Mouse (Mus musculus) lung, postnatal 0 days (tissue): ENCODE measurements around the gene D430042O09Rik. TPM values are rescaled to one million over a fixed set of nuclear protein-coding genes. Genes with fewer than 3 reads are reported as not detected.

Experiments used
- ATAC-seq: fragments of 200-750 bp; cut with Nextera tagmentation; 2 replicates; pipeline ENCODE4 v1.8.0; 2017; ENCODE audit warnings: moderate library complexity
- DNase-seq: peaks from one replicate; pipeline ENCODE4 v3.0.0-alpha.2; 2016; ENCODE audit warnings: low spot score
- H3K27ac ChIP-seq: fragments of 300-500 bp; sonication (generic); 2 replicates; pipeline ENCODE4 v1.5.1; 2014; ENCODE audit warnings: antibody characterized with exemption, mild to moderate bottlenecking, low read length, mixed read lengths
- H3K27me3 ChIP-seq: fragments of 300-500 bp; sonication (generic); replicated peaks from 2 replicates; pipeline ENCODE4 v1.6.1; 2014; ENCODE audit warnings: low read length, mixed read lengths; ENCODE audit not compliant: insufficient read depth
- H3K36me3 ChIP-seq: fragments of 300-500 bp; sonication (generic); 2 replicates; pipeline ENCODE4 v1.6.1; 2014; ENCODE audit warnings: low read length, mixed read lengths; ENCODE audit not compliant: insufficient read depth
- H3K4me1 ChIP-seq: fragments of 300-500 bp; sonication (generic); 2 replicates; pipeline ENCODE4 v1.6.1; 2014; ENCODE audit warnings: antibody characterized with exemption, low read depth, low read length, mixed read lengths; ENCODE audit not compliant: insufficient read depth
- H3K4me2 ChIP-seq: fragments of 300-500 bp; sonication (generic); replicated peaks from 2 replicates; pipeline ENCODE4 v1.6.1; 2014; ENCODE audit warnings: low read depth, mild to moderate bottlenecking, low read length, moderate library complexity, mixed read lengths
- H3K4me3 ChIP-seq: fragments of 300-500 bp; sonication (generic); 2 replicates; pipeline ENCODE4 v1.5.1; 2014; ENCODE audit warnings: low read depth, low read length
- H3K9ac ChIP-seq: fragments of 300-500 bp; sonication (generic); replicated peaks from 2 replicates; pipeline ENCODE4 v1.6.1; 2014; ENCODE audit warnings: low read depth, mild to moderate bottlenecking
- H3K9me3 ChIP-seq: fragments of 300-500 bp; sonication (generic); 2 replicates; pipeline ENCODE4 v1.6.1; 2016; ENCODE audit warnings: low read length, mixed read lengths
- CTCF ChIP-seq: IDR thresholded peaks from 2 replicates; pipeline ENCODE4 v1.5.1; 2016; ENCODE audit warnings: antibody characterized with exemption, mild to moderate bottlenecking
- EP300 ChIP-seq: IDR thresholded peaks from 2 replicates; pipeline ENCODE4 v1.6.1; 2016; ENCODE audit warnings: antibody characterized with exemption, mild to moderate bottlenecking, control low read depth
- WGBS: fragments of 180-500 bp; shearing (Covaris S2); extraction: QIAGEN DNeasy Blood & Tissue Kit; methylation state at CpG from one replicate; pipeline ENCODE4 v1.1.7; 2014; 5-methylcytosine and 5-hydroxymethylcytosine counted together
- polyA plus RNA-seq: library from polyadenylated mRNA; unstranded; fragments of >200 nt; fragmentation: Nextera tagmentation; extraction: Ambion mirVana; gene quantifications from 2 replicates; pipeline ENCODE4 v1.2.1, GENCODE M21; 2015

D430042O09Rik gene
- polyA plus RNA-seq, 1 experiment from 2014 or later, result 5.8 TPM

DNA sequence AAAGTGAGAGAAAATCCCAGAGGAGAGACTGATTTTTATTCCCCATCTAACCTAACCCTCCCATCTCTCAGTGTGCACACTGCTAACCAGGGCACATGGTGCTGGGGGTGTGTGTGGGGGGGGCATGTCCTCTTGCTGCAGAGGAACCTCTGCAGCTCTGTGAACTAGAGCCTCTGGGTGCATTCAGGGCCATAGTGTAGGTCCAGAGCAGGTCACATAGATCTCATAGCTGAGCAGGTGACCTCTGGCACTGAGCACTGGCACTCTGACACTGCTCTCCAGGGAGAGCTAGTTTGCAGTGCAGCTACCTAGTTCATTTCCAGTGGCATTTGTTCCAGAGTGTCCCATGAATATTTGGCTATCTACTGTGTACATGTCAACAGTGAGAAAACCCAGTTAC, 24.0 kb downstream of the D430042O09Rik start:
- no peak overlapping the region for H3K9ac ChIP-seq
- ATAC-seq (no peak), DNase-seq (no peak)
- no peaks in the 10 kb centered on the region for H3K27me3 ChIP-seq
- no peak overlapping the region for H3K27ac ChIP-seq
- no peaks in the 10 kb centered on the region for H3K36me3 ChIP-seq
- H3K4me2 ChIP-seq, result no peak overlapping the region
- no peaks in the 10 kb centered on the region for H3K9me3 ChIP-seq
- no peak overlapping the region for H3K4me3 ChIP-seq
- no peaks in the 10 kb centered on the region for H3K4me1 ChIP-seq
- TF ChIP-seq CTCF (no peak), EP300 (no peak)

DNA sequence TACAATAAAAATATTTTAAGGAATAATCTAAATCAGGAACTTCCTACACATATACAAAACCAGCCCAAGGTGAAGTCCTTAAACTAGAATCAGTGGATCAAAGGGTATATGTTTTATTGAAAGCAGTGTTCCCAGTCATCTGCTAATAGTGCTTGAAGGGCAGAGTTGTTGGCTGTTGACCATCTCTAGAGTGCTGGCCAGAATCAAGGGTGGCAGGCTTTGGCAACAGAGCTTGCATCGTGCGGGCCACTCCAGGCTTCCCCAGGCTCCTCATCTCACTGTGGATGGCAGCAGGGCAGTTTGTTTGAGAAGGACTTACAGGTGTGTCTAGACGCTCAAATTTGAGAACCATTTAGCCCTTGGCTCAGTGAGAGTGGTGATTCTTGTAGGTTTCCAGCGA, 26.1 kb downstream of the D430042O09Rik start:
- Histone ChIP-seq H3K9me3 (no peaks in the 10 kb centered on the region), H3K4me3 (no peak overlapping the region), H3K27ac (no peak overlapping the region), H3K4me2 (no peak overlapping the region), H3K9ac (no peak overlapping the region), H3K36me3 (no peaks in the 10 kb centered on the region), H3K4me1 (no peaks in the 10 kb centered on the region), H3K27me3 (no peaks in the 10 kb centered on the region)
- ATAC-seq (no peak), DNase-seq (no peak)
- 71% methylated on average over 4 of the region's 4 CpGs for WGBS
- TF ChIP-seq EP300 (no peak), CTCF (no peak)

DNA sequence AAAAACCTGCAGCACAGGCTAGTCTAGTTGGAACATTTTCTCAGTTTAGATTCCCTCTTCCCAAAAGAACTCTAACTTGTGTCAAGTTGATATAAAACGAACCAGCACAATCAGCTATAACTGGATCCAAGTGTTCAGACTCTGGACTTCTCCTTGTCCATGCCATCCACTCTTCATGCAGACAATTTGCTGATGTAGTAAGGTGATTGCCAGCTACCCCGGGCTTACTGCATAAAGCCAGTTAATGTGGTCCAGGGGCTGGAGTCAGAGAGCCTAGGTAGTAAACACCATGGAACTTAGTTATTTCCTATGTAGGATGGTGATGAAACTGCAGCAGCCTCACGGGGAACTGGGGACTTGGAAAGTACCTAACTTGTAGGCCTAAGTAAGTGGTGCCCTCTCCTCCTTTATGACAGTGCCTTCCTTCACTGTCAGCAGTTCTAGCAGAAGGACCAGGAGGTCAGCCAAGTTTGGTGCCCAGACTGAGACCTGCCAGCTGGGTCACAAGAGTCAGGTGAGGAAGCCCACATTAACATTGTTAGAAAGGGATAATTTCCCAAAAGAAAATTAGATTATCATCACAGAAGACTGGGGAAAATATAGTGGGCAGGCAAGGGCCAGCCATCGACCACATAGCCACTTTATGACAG, 28.8 kb downstream of the D430042O09Rik start:
- Histone ChIP-seq H3K4me3 (no peak overlapping the region), H3K9me3 (no peaks in the 10 kb centered on the region), H3K4me2 (no peak overlapping the region), H3K27ac (no peak overlapping the region), H3K9ac (no peak overlapping the region), H3K27me3 (no peaks in the 10 kb centered on the region), H3K36me3 (no peaks in the 10 kb centered on the region), H3K4me1 (peaks cover 3% of the 10 kb centered on the region; the same call in 1 of the 2 replicates)
- 79% methylated on average over 4 of the region's 4 CpGs for WGBS
- DNase-seq (no peak), ATAC-seq (no peak)
- no peak for TF ChIP-seq EP300
- no peak for TF ChIP-seq CTCF

DNA sequence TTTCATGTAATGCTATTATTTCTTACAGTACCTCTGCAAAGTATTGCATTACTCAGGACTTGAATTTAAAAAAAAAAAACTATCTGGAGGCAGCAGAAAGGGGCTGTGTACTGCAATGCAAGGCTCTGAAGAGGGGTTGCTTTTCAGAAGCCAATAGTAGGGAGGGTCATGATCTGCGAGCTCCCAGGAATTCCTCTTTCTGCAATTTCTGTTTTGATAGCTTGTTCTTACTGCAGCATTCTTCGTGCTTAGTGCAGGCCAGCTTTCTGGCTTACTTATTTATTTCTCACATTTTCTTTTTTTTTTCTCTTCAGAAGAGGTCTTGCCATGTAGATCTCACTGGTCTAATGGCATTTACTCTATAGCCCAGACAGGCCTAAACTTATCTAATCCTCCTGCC, 32.8 kb downstream of the D430042O09Rik start:
- ATAC-seq (peak; percentile 37), DNase-seq (peak; percentile 58)
- Histone ChIP-seq H3K36me3 (no peaks in the 10 kb centered on the region), H3K27me3 (no peaks in the 10 kb centered on the region), H3K9me3 (no peaks in the 10 kb centered on the region), H3K27ac (peak overlapping the region; percentile 77), H3K4me2 (no peak overlapping the region), H3K4me1 (peaks cover 3% of the 10 kb centered on the region; the same call in 1 of the 2 replicates), H3K4me3 (no peak overlapping the region), H3K9ac (no peak overlapping the region)
- WGBS, result 47% methylated on average over 2 of the region's 2 CpGs
- TF ChIP-seq EP300 (no peak), CTCF (no peak)

DNA sequence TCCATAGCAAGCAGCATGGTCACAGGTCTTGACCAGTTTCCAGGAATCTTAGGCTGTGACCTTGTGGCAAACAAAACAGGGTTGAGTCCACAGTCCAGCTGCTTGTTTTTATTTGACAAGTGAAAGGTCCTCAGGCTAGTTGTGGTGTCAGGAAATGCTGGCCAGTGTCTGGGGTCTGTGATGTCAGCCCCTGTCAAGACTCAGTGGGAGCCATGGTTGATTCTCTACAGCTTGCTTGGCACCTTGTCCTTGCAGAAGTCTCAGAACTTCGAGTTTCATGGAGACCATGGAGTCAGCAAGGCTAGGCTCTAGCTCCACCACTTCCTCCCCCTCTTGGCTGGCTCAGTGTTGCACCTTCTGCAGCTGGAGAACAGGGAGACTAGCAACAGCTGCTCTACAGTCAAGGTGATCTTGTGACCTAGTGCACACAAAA, 33.6 kb downstream of the D430042O09Rik start:
- no peak overlapping the region for H3K4me2 ChIP-seq
- TF ChIP-seq EP300, result peak; percentile 53
- no peak for TF ChIP-seq CTCF
- H3K9me3 ChIP-seq, result no peaks in the 10 kb centered on the region
- WGBS, result 29% methylated on average over 1 of the region's 1 CpGs
- H3K36me3 ChIP-seq, result no peaks in the 10 kb centered on the region
- H3K27me3 ChIP-seq, result no peaks in the 10 kb centered on the region
- peak overlapping the region; percentile 77 for H3K27ac ChIP-seq
- ATAC-seq (peak; percentile 90), DNase-seq (peak; percentile 87)
- H3K9ac ChIP-seq, result no peak overlapping the region
- H3K4me1 ChIP-seq, result peaks cover 3% of the 10 kb centered on the region; the same call in 1 of the 2 replicates
- no peak overlapping the region for H3K4me3 ChIP-seq

DNA sequence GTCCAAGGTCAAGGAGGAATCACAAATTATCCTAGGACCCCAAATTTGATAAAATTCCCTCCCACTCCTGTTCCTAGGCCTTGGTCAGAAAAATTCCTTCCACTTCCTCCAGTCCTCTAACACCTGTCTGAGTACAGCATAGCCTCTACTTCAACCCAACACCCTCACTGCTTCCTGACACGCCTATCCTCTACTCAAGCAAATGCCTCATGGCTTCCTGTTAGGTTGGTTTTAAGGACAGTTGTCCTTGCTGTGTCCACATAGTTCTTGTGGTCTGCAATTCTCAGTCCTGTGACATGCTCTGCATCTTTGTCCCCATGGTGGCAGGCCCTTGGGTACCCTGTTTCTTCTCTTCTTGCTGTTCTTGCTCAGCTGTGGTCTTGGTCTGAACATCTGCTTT, 37.1 kb downstream of the D430042O09Rik start:
- Histone ChIP-seq H3K4me3 (no peak overlapping the region), H3K4me1 (peaks cover 2% of the 10 kb centered on the region; the same call in 1 of the 2 replicates), H3K36me3 (no peaks in the 10 kb centered on the region), H3K9me3 (no peaks in the 10 kb centered on the region), H3K9ac (no peak overlapping the region), H3K27me3 (no peaks in the 10 kb centered on the region), H3K27ac (no peak overlapping the region), H3K4me2 (no peak overlapping the region)
- TF ChIP-seq CTCF (no peak), EP300 (no peak)
- DNase-seq, result peak; percentile 32
- no peak for ATAC-seq
- 38% methylated on average over 1 of the region's 1 CpGs for WGBS
